Mouse (Mus musculus): ENCODE data around the gene Ythdf1.

GRCm38 (mm10) chr2:180959605-180960004, 38.9 kb upstream of the Ythdf1 start:
- TF ChIP-seq CTCF (IDR thresholded peaks at IDR 0.05; ENCODE audit: borderline replicate concordance, insufficient read depth, low read length) (no peak), POLR2A (IDR thresholded peaks at IDR 0.05; ENCODE audit: low read depth, low read length) (no peak)

All from embryonic fibroblast, embryonic 13.5 days (primary cell).